Mouse (Mus musculus): ENCODE results near the gene Cdkal1.

Gene Cdkal1

DNA sequence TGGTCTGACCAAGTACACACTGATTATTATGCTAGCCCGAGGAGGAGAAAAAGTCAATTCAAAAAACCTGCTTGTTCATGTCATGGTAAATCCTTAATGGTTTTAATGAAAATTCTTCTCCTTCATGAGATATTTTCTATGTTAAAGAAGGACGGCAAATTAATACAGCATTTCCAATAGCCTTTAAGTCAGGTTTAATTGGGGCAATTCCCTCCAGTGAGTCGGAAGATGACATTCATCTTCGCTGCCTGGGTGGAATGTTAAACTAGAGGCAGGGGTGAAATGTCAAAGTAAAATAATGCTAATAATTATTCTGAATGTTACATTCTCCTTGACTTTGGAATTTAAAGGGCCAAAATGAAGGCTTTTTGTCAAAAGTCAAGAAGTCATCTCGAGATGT is 633.8 kb downstream of the Cdkal1 start:
- ATAC-seq (ENCODE audit: insufficient number of reproducible peaks, low FRiP score, low TSS enrichment), result no peak

DNA sequence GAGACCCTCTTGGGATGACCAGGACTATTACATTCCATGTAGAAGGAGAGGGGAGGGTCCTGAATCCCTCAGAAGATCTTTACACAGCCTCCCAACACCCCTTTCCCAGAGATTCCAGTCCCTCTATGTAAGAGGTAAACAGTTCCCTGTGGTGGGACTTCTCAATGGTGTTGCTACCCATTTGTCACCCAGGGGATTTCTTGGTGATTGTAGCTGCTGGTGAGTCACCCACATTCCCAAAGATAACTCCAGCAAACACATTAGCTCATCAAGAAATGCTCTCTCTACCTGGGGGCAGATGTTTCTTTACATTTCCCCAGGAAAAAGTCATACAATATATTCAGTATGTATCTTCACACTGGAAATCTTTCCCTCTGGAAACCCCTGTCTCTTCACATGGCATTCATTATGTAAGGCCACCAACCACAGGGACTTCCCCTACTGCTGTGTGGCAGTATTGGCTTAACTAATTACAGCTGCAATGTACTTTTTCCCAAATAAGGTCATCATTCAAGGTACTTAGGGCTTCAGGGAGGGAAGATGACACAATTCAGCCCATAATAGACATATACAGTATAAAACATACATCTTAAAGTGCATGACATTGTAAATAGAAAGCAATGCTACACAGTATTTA is 636.8 kb downstream of the Cdkal1 start:
- no peak for ATAC-seq (ENCODE audit: insufficient number of reproducible peaks, low FRiP score, low TSS enrichment)

DNA sequence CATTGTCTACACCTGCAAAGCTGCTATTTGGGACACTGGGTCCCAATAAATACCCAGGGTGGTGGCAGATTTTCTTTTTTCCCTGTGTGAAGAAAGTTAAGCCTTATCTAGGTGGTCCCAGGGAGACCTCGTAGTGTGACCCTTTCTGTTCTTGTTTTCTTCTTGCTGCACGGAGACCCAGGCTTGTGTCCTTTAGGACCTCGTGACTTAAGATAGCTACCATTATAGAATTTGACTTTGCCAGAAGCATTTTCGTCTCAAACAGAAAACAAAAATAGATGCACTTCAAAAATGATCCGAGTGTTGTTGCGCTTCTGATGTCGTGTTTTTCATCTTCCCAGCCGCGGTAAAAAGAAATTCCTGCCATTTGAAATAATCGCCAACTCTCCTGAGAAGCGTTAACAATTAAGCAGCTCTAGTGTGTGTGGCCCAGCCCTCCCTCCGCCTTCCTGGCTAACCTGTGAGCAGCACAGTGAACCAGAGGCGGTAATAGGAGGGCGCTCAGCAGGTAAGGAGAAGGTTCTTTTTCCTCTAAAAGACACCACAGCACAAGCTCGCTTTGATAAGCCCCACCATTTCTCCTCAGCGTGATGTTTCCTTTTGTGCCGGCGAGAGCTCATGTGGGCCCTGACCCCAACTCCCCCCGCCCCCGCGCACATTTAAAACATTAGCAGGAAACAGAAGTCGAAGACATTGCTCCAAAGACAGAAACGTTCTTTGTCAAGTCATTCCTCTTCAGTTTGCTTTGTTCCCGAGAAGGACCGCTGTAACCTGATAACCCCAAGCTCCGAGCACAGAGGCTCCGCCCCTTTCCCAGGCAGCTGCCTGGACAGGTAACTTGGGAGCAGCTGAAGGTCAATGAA is 645.1 kb downstream of the Cdkal1 start:
- ATAC-seq (ENCODE audit: insufficient number of reproducible peaks, low FRiP score, low TSS enrichment), result 0 out of 2 replicates have a peak, but pooled peaks have one; percentile 47

DNA sequence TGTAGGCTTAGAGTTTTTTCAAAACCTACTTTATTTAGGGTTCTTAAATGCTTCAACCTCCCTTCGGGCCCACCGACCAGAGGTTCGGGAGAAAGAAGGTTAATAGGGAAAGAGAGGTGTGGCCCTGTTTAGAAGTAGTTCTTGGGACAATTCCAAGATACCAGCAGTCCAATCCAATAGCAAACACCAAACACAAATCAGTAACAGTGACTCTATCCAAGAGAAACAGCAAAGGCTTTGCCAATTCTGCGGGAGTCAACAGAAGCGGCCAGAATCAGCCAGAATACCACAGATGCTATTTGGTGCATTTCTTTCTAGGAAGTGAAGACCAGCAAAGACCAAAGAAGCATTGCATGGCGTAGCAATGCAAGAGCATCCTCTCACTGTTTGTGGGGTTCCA is 646.7 kb downstream of the Cdkal1 start:
- no peak for ATAC-seq (ENCODE audit: insufficient number of reproducible peaks, low FRiP score, low TSS enrichment)

DNA sequence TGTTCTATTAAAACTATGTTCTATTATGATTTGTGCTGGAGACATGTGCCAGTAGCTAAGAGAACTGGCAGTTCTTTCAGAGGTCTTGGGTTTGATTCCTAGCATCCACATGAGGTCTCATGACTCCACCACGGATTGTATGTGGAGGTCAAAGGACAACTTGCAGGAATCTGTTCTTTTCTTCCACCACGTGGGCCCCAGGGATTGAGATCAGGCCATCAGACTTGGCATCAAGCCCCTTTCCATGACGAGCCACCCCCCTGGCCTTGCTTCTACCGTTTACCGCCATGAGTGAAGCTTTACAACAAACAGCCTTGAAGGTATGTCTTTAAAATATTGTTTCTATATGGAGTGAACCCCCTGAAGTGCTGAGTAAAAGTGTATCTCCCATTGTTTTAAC is 651.6 kb downstream of the Cdkal1 start:
- ATAC-seq (ENCODE audit: insufficient number of reproducible peaks, low FRiP score, low TSS enrichment), result no peak

DNA sequence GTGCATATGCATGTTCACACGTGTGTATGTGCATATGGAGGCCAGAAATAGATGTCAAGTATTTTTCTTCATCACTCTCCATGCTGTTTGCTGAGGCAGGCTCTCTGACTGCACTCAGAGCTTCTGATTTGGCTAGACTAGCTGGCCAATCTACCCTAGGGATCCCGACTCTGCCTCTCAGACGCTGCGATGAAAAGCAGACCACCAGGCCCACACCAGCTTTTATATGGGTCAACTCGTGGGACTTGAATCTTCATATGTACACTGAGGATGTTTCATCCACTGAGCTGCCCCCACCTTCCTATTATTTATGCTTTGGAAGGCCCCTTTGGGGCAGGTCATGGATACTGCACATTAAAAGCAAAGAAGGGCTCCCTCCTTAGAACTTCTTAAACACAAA is 652.0 kb downstream of the Cdkal1 start:
- no peak for ATAC-seq (ENCODE audit: insufficient number of reproducible peaks, low FRiP score, low TSS enrichment)

DNA sequence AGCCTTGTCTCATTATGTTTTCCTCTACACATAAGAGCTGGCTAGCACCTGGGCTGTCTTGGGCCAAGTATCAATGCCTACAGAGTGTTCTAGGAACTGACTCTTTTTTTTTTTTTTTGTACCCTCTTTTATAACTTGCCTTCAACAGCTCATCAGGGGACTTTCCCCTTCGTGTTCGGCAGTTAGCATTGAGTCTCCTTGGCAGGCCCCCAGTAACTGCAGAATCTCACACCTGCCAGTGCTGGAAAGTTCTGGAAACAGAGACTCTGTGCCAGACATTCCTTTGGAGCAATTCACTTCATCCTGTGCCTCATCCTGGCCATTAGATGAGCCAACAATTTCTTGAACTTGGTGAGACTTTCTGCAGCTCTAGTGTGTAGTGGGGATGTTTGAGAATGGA is 652.9 kb downstream of the Cdkal1 start:
- no peak for ATAC-seq (ENCODE audit: insufficient number of reproducible peaks, low FRiP score, low TSS enrichment)

DNA sequence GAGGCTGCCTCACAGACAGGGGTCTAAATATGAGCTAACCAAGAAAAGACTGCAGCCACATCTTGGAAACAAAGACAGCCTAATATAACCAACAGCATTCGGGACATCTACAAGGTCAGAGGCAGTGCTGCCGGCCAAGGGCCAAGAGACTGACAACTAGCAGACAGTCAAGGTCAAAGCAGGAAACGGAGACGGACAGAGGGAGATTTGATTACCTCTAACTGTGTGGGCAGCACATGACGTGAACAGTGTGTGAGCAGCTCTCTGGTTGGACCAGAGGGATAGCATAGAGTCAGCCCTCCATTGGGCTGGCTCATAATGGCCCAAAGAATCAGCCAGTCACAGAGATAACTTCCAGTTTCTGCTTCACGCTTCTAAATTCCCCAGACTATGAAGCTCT is 655.8 kb downstream of the Cdkal1 start:
- ATAC-seq (ENCODE audit: insufficient number of reproducible peaks, low FRiP score, low TSS enrichment), result no peak

DNA sequence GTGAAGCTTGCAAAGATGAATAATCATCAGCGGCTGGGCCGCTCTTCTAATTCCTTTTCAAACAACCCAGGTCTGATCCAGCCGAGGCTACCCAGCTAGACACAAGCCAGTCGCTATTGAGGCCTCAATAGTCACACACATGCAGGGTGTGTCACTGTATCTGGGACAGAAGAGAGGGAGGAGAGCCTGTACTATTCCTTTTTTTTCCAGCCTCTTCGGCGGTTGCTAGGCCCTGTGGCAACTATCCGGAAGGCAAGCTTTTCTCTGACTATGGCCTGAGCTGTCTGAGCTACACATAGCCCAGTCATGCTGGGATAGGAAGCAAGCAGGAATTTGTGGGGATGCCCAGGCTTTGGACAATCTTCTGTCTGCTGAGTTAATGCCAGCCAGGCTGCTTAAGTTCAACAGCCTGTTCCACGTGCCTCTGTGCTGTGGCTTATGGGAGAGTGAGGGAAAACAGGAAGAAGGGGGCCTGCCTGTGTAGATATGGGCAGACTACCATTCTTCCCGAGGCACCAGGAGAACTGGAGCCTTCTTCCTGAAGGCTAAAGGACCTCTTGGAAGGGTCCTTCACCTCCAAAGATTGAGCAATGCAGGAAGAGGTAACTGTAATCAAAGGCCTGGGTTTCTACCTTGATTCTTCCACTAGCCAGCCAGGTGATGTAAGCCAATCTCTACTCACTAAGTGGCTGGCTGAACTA is 658.5 kb downstream of the Cdkal1 start:
- ATAC-seq (ENCODE audit: insufficient number of reproducible peaks, low FRiP score, low TSS enrichment), result no peak

DNA sequence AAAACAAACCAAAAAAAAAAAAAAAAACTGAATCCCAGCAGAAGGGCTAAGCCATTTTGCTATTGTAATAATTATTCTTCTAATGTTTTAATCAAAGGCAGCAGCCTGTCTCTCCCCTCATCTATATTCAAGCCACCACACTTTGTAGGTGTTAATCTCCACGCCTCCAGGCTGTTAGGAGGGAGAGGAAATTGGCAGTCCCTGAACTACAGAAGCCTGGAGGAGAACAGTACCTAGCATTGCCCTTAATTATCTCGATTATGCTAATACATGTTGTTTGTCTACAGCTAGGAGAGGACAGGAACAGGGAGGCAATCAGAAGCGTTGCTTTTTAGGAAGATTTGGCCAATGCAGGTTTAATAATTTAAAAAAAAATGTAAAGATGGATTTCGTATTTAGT is 659.8 kb downstream of the Cdkal1 start:
- no peak for ATAC-seq (ENCODE audit: insufficient number of reproducible peaks, low FRiP score, low TSS enrichment)

DNA sequence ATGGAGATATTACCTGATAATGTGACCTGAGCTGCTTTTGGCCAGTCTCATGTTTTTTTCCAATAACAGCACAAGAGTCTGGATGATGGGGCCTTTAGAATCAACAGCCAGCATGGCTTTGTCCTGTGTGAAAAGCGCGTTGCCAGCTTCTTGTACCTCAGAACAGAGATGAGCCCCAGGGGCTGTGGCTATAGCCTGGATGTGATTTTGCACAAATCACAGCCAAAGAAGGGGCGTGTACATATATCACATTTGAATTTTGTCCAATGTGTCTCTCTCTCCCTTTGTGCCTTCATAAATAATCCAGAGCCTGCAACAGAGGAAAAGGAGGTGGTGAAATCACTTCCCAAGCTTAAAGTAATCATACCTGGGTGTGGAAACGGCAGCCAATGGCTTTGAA is 660.5 kb downstream of the Cdkal1 start:
- ATAC-seq (ENCODE audit: insufficient number of reproducible peaks, low FRiP score, low TSS enrichment), result no peak

DNA sequence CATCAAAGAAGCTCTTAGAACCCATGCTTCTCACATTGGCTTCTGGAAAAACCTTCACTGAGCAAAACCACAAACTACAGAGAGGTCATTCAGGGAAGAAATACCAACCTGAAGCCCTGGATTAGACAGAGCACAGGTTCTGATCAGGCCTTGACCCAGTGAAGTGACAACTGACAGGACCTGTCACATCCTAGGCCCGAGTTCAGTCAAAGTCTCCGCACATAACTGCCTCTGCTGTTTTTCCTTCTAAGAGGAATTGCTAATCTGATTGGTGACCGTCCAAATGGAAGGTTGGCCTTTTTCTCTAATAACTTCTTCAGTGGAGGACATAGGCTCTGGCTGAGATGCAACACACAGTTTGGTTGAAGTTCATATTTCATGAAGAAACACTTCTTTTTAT is 662.8 kb downstream of the Cdkal1 start:
- no peak for ATAC-seq (ENCODE audit: insufficient number of reproducible peaks, low FRiP score, low TSS enrichment)

DNA sequence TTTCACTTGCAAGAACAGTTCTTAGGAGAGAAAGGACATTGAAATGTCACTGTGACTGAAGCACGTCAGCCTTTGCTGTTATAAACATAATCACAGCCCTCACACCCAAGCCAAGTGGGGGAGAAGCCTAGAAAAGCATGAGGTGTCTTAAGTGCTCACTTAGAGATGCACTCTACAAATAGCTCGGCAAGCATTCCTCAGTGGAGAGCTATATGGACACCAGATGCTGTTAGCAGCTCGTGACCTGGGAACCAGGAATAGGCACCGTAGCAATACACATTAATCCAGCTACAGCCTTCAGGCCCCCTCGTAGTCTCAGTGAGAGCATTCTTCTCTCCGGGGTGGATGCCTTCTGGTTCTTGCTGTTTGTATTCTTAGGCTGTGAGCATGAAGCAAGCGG is 664.9 kb downstream of the Cdkal1 start:
- no peak for ATAC-seq (ENCODE audit: insufficient number of reproducible peaks, low FRiP score, low TSS enrichment)

DNA sequence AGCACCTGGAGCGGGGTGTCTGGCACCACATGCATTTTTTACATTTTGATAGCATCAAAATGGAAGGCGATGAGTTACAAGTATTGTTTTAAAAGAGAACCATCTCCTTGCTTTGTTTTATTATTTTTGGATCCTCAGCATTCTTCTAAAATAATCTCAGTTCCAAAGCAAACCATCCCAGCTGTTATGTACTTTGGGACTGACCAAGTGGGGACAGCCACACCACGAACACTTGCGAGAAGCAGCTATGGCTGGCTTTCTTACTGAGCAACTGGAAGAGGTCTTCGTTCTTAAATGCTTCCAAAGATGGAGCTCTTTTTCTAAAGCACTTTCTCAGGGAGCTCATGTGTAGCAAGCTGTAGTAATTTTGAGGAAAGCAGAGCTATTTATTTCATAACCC is 668.7 kb downstream of the Cdkal1 start:
- ATAC-seq (ENCODE audit: insufficient number of reproducible peaks, low FRiP score, low TSS enrichment), result no peak

DNA sequence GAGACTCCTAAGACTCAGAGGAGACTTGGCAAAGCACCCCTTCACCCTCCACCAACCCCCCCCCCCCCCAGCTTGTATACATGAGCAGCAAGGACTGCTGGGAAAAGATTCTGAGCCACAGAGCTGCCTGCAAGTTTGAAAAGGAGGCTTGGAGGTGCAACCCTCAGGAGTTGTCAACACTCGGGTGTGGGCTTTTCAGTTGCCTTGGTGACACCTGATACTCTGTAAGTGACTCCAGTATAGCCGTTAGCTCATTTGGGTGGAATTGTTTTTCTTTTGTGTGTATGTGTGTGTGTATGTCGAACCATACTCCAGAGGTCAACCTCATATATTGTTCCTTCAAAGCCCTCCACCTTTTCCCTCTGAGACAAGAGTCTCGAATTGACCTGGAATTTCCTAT is 669.9 kb downstream of the Cdkal1 start:
- ATAC-seq (ENCODE audit: insufficient number of reproducible peaks, low FRiP score, low TSS enrichment), result no peak

DNA sequence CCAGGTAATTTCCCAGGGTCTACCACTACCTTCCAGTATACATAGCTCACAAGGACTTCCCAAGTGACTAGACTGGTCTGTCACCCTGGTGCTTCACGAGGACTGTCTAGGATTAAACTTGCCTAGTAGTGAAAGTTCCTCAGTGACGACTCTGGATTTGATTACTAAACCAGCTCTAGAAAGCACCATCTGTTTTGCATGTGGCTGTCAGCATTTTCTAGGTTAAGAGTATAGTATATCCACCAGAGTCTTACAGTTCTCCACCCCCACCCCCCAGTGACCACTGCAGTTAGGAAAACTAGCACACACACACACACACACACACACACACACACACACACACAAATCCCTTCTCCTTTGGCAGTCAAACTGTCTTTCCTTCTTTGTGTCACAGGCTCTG is 670.9 kb downstream of the Cdkal1 start:
- no peak for ATAC-seq (ENCODE audit: insufficient number of reproducible peaks, low FRiP score, low TSS enrichment)

DNA sequence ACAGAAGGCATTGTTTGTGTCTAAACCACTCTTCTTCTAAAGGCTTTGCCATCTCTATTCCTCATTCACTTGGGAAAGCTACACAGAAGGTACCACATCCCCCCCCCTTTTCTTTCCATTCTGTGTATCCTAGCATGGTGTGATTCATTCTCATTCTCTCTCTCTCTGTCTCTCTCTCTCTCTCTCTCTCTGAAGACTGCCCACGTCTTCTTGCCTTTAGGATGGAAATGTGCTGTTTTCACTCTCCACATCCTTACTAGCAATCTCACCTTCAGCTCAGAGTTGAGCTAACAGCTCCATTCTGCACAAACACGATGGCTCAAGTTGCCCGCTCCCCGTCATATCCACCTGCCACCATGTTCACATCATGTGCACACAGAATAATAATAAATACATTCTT is 675.6 kb downstream of the Cdkal1 start:
- ATAC-seq (ENCODE audit: insufficient number of reproducible peaks, low FRiP score, low TSS enrichment), result no peak

DNA sequence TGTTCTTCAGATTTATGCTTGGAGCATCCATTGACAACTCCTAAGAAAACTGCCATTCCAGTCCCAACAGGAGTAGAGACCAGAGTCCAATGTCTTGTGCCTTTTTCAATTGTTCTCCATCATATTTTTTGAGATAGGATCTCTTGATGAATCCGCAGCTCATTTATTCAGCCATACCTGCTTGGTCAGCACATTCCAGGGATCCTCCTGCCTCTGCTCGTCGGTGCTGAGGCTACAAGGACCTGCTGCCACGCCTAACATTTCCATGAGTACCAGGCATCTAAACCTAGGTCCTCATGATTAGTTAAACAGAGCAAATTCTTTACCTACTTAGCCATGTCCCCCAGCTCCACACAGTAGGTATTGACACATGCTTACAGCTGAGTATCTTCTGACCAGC is 676.2 kb downstream of the Cdkal1 start:
- no peak for ATAC-seq (ENCODE audit: insufficient number of reproducible peaks, low FRiP score, low TSS enrichment)

DNA sequence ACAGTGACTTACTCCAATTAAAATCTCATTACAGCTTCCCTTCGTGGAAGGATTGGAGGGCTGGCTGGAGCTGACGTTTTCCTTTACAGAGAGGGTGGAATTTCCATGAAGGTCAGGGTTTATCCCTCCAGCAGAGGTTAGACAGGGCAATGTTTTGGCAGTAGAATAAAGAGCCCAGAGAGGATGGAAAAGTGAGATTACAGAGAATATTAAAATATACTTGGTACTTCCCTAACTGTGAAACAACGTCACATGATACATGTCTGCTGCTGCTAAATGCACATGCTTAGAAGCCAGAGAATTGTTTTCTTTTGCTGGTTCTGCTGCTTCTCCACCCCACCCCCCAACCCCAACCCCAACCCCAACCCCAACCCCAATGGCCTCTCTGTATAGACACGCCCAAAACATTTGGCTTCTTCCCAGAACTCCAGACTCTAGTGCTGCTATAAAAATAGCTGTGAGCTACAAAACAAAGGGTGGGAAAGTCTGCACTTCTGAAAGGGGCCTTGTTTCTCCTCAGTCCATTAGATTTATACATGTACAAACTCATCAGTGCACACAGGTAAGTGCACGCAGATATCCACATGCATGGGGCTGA is 677.5 kb downstream of the Cdkal1 start:
- no peak for ATAC-seq (ENCODE audit: insufficient number of reproducible peaks, low FRiP score, low TSS enrichment)

DNA sequence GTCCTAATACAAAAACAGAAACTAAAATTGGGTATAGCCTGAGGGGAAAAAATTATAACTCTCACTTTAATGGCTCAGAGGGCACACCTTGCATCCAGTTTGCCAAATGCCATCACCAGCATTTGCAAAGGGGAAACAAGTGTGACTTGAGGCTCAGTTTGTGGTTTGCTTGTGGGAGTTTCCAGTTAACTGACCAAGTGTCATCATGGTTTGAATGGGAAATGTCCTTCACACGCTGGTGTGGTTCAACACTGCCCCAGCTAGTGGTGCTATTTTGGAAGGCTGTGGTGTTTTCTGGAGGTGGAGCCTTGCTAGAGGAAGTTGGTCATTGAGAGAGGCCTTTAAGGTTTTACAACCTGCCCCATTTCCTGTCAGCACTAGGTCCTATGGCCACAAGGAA is 686.1 kb downstream of the Cdkal1 start:
- no peak for ATAC-seq (ENCODE audit: insufficient number of reproducible peaks, low FRiP score, low TSS enrichment)

All from cerebellum, adult (tissue).